Mouse (Mus musculus): ENCODE data around the gene Exosc9. TPM values are rescaled to one million over a fixed set of nuclear protein-coding genes. Genes with fewer than 3 reads are reported as not detected.

Gene Exosc9
- 14.5 and 14.9 TPM in 2 replicates for polyA plus RNA-seq (2012; rRNA removed)

GRCm38 (mm10) chr3:36552406-36553047 is at the start of gene Exosc9:
TSS of gene Exosc9 (plus strand) at chr3:36552606.
- peak; percentile 71 for DNase-seq (ENCODE audit: low read depth, low spot score)
- under 1% methylated on average over 39 of the region's 39 CpGs for WGBS

GRCm38 (mm10) chr3:36505306-36505705 is 47.1 kb upstream of the Exosc9 start:
- DNase-seq (ENCODE audit: low read depth, low spot score) = no peak
- WGBS = 85% methylated on average over 8 of the region's 8 CpGs

DNA sequence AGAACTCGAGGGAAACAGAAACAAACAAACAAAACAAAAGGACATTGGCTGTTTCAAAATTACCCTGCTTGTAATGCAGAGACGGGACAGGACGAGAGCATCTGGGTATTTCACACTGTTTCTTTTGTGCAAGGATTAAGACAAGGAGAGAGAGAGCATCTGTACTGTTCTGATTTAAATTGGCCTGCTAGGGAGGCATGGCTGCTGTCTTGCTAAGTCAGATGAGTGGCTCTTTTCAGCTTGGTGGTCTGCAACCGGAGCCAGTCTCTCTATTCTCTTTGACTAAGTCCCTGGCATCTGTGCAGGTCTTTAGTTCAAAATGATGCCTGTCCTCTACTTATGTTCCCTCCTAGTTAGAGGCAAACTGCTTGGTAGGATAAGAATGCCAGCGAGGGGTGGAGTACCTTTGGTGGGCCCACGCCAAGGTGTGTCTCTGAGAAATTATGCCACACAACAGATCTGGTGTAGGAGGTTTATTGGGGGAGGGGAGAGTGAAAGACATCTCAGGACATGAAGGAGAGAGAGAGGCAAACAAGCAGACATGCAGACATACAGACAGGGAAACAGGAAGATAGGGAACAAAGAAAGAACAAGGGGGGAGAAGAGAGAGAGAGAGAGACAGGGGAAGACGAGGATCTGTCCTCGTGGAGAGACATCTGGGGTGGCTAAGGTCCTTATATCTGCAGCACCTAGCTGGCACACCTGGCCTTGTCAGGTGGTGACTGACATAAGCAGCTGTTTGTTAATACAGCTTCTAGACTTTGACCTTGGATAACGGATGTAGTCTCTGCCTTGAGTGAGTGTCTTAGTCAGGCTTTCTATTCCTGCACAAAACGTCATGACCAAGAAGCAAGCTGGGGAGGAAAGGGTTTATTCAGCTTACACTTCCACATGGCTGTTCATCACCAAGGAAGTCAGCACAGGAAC is 46.3 kb upstream of the Exosc9 start:
- no peak for DNase-seq (ENCODE audit: low read depth, low spot score)
- 45% methylated on average over 10 of the region's 10 CpGs for WGBS

DNA sequence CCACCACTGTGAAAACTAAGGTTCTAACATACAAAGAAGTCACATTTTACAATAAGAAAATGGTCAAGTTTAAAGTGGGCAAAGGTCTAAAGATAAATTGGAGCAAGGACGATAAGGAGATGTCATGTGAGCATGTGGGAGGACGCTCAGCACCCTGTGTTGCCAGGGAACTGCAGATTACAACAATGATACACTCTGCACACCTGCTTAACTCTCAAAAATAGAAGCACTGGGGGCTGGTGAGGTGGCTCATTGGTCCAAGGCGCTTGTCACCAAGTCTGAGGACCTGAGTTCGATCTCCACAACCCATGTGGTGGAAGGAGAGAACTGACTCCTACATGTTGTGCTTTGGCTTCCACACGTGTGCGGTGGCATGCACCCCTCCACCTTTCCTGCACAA is 40.9 kb upstream of the Exosc9 start:
- WGBS = 63% methylated on average over 6 of the region's 6 CpGs
- DNase-seq (ENCODE audit: low read depth, low spot score) = no peak

DNA sequence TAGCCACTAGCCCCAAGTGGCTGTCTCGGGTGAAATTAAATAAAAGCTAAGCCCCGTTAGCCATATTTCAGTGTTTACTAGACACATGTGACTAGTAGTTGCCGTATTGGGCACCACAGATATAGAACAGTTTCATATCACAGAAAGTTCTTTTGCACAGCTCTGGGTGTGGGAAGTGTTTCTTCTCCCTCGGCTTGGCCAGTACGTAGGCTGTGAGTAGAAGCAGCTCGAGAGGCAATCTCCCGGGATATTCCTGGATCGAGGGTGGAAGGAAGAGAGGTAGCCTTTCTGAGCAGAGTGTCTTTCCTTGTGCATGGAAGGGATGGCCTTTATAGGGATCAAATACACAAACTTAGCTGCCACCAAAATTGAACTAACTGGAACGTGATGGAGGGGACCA is 36.2 kb upstream of the Exosc9 start:
- WGBS = 83% methylated on average over 9 of the region's 9 CpGs

DNA sequence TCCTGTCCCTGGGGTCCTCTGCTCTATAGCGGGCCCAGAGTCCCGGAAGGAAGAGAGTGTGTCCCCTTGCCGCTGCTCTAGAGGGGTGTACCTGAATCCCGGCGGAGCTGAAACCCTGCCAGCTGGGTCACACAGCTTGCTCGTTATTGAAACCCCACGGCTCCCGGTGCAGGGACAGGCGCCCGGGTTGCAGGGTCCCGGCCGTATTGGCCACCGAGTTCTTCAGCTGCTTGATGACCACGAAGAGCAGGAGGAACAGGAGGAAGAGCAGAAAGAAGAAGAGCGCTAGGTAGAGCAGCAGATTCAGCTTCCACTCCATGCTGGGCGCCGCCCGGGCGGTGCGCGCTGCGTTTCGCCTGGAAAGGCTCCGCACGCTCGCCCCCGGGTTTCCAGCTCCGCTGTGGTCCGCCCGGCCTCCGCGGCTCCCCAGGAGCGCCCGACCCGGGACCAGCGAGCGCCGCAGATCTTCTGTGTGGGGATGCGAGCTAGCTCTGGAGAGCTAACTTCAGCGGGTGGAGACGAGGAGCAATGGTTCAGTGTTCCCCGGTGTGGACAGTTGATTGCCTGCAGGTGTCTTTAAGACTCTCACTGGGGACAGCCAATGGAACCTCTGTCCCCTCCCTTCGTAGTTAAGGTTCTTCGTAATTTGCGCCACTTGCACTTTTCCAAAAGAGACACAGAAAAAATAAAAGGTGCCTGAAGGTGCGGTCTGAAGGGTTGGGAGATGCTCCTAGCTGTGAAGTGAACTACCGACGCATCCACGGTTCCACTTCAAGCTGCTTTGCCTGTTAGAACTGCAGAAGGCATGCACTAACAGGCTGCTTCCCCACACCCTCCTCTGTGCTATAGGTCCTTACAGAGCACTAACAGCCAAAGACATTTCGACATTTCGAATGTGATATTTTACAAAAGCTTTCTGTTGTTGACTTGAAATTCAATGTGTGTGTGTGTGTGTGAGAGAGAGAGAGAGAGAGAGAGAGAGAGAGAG is 31.0 kb upstream of the Exosc9 start, which contains the start of gene Gm11549:
Gene Gm11549, minus strand, starts transcription at position 741 of the 988 bp plus-strand sequence.
- WGBS = 1% methylated on average over 51 of the region's 51 CpGs
- DNase-seq (ENCODE audit: low read depth, low spot score) = no peak

More for the DNA sequence above, 36.2 kb upstream of the Exosc9 start:
- no peak for DNase-seq (ENCODE audit: low read depth, low spot score)

DNA sequence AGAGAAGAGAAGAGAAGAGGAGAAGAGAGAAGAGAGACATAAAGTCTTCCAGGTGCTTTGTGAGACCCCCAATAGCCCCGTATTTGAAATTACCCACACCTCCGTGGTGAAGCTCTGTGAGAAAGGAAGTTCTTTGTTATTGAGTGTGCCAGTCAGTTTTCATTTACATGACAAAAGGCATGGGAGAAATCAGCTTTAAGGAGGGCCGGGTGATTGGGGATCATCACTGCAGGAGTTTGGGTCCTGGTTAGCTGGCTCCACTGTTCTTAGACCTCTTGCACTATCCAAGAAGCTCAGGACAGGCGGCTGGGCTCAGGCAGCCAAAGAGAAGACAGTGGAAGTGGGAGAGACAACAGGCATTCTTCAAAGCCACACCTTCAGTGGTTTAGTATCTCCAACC is 30.3 kb upstream of the Exosc9 start:
- DNase-seq (ENCODE audit: low read depth, low spot score) = no peak
- WGBS = 41% methylated on average over 4 of the region's 4 CpGs

DNA sequence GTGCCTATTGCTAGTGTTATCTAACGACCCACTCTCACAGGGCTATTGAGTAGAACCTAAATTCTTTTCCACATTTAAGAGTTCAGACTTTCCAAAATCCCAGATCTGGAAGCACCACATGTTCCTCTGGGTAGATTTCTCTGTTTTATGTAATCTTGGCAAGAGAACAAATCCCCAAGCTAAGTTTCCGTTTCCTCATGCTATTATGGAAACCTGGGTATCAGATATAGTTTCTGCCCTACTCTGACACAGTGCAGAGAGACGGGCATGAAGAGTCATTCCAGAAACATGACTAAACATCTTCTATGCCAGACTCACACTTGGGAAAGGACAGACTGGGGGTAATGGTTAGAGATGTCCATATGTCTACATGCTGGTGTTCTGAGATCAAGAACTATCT is 27.9 kb upstream of the Exosc9 start:
- 52% methylated on average over 3 of the region's 3 CpGs for WGBS
- no peak for DNase-seq (ENCODE audit: low read depth, low spot score)

DNA sequence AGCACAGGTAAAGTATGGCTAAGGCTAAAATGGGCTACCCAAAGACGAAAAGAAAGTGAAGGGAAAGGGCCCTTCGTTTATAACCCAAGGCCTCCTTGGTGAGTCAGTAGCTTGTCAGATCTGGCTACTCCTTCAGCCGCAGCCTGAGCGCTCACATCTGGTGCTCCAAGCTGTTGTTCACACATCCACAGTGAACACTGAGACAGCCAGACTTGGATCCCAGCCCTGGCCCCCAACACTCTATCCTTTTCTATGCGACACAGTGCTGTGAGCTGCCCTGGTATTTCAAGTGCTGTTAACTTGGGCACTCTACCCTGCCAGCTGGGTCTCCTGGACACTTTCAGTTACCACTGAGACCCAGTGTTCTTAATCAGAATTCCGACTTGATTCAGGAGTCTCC is 22.1 kb upstream of the Exosc9 start:
- DNase-seq (ENCODE audit: low read depth, low spot score) = no peak
- 83% methylated on average over 6 of the region's 6 CpGs for WGBS

GRCm38 (mm10) chr3:36530781-36531180 is 21.6 kb upstream of the Exosc9 start:
- 94% methylated on average over 5 of the region's 5 CpGs for WGBS

GRCm38 (mm10) chr3:36531242-36531641 is 21.2 kb upstream of the Exosc9 start:
- WGBS = 18% methylated on average over 2 of the region's 2 CpGs
- no peak for DNase-seq (ENCODE audit: low read depth, low spot score)

More at GRCm38 (mm10) chr3:36530781-36531180, 21.6 kb upstream of the Exosc9 start:
- DNase-seq (ENCODE audit: low read depth, low spot score) = no peak

DNA sequence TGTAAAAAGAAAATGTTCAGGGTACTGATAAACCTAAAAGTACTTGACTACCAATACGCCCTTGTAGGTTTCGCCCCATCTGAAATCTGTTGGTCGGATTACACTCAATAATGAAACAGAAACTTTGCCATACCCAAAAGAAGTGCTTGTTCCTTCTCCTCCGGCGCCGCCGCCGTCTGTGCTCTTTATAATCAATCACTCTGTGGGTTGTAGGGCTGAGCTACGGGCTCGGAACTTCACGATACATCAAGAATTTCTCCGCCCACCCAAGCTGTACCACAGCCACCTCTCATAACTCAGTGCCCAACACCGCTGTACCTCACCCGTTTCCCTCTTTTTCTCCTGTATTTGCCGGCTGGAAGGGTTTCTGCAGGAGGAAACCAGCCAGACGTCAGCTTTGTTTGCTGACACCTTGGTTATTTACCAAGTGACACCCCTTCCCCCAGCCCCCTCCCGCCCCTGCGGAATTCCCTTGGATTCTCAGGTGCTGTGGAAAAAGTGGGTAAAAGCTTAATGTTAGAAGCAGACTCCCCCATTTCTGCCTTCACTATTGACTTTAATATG is 20.3 kb upstream of the Exosc9 start:
- no peak for DNase-seq (ENCODE audit: low read depth, low spot score)

GRCm38 (mm10) chr3:36532738-36533137 is 19.7 kb upstream of the Exosc9 start:
- no peak for DNase-seq (ENCODE audit: low read depth, low spot score)
- 17% methylated on average over 7 of the region's 7 CpGs for WGBS

More for the DNA sequence above, 20.3 kb upstream of the Exosc9 start:
- 3% methylated on average over 18 of the region's 18 CpGs for WGBS

DNA sequence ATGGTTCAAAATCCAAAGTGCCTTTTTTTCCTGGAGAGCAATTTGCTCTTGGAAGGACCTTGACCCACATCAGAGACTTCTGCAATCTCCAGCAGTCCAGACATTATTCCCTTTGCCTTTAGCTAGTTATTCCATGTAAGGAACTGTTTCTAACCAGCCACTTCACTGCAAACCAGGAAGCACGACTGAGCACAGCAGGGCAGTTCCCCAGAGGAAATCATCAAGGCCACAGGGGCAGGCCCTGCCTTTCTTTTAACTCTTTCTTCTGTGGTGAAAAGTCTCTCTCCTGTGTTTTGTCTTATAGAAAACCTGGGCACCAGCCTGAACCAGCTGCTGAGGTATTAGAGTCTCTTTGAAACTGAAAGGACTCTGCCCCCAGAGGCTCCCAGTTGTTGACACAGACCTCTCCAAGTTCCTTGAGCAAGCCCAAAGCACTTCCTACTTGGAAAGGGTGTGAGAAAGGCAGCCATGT is 19.2 kb upstream of the Exosc9 start:
- 10% methylated on average over 1 of the region's 1 CpGs for WGBS
- peak; percentile 60 for DNase-seq (ENCODE audit: low read depth, low spot score)

- no peak for DNase-seq (ENCODE audit: low read depth, low spot score)
These were observed 16.4 kb upstream of the Exosc9 start for GRCm38 (mm10) chr3:36536041-36536440.

DNA sequence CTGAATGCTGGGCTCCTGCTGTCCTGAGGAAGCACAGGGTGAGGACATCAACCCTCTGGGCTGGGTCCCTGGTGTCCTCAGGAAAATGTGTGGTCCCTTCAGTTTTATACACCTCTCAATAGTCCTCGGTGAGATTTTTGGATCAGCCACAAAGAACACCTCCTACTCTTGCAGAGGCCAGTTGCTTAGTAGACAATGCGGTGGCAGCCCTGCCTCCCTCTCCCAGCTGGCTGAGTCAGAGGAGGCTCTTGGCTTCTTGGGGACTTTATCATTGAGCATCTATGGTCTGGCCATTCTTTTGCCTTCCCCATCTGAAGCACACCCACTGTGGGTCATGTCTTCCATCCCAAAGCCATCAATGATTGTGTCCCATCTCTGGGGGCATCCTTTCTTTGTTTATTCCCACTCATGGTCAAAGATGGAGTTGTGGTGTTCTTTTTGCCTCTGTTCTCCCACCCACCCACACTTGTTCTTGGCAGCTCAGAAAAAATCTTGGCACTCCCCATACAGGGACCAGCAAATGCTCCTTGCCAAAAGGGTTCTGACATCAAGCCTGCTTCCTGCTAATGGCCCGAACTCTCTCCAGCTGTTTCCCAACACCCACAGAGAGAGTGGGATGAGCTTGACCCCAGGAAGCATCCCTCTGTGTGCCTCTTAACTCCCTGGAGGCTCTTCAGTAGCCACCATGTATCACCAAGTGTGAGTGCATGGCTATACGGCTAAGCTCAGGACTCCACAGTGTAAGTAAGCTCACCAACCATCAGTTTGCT is 14.5 kb upstream of the Exosc9 start:
- no peak for DNase-seq (ENCODE audit: low read depth, low spot score)
- 80% methylated on average over 4 of the region's 4 CpGs for WGBS

More at GRCm38 (mm10) chr3:36536041-36536440, 16.4 kb upstream of the Exosc9 start:
- WGBS = 81% methylated on average over 12 of the region's 12 CpGs

GRCm38 (mm10) chr3:36540756-36541155 is 11.7 kb upstream of the Exosc9 start:
- no peak for DNase-seq (ENCODE audit: low read depth, low spot score)
- WGBS = 53% methylated on average over 2 of the region's 2 CpGs

GRCm38 (mm10) chr3:36541399-36541798 is 11.0 kb upstream of the Exosc9 start:
- 79% methylated on average over 2 of the region's 2 CpGs for WGBS
- DNase-seq (ENCODE audit: low read depth, low spot score) = no peak

All from large intestine, adult 2 months (tissue).